Comparison of ENCODE assay signal across 7 mouse cellular contexts in the genomic region with DNA sequence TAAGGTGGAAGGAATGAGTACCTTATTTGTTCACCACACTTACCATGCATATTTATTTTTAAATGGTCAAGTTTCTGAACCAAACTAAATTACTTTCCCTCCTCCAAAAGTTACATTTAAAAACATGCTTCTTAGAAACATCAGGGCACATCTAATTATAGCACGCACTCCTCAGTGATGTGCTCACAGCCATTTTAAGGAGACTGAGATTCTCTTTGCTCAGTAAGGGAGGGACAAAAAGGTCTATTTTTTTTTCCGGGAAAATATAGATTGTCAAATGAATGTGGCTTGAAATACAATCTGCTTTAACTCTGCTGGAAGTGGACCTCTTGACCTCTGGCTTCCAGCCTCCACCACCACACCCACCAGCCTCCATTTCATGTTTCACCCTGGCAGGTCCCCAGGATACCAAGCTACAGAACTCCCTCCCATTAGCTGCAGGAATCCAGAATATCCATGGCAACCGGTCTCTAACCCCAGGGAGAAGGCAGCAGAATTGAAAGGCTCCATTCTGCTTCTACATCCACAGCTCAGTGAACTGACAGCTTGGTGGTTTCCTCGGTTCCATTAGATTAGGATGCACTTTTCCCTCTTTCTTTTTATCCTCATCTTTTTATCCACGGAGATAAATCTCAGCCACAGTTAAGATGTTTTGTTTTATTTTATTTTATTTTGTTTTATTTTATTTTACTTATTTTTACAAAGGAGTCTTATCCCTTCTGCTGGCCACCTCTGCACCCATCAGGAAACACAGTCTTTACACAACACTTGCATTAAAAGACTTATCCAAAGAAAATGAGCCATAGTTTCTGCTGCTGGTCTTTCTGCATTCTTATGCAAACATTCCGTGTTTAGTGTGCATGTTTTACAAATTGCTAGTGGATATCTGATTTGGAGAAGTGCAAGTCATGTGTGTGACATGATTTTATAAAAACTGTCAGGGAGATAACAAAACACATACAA.
DNase-seq lines count a peak whose midpoint lies in the region; ATAC-seq lines count a peak whose summit lies in the region.

No protein-coding gene starts in this region.

- H3K27ac ChIP-seq in forebrain, embryonic 14.5 days (ENCODE audit: low read depth, low read length): peak overlapping the region; percentile 78
- peak overlapping the region; percentile 78 for H3K27ac ChIP-seq in hindbrain, embryonic 15.5 days (replicated peaks)
- peak overlapping the region; percentile 48 for H3K27ac ChIP-seq in midbrain, embryonic 11.5 days (ENCODE audit: low read depth, low read length)

- H3K9me3 ChIP-seq in forebrain, embryonic 14.5 days (replicated peaks; ENCODE audit: control insufficient read depth, low read length): no peaks in the 10 kb centered on the region
- no peaks in the 10 kb centered on the region for H3K9me3 ChIP-seq in hindbrain, embryonic 15.5 days
- H3K9me3 ChIP-seq in midbrain, embryonic 11.5 days (ENCODE audit: control insufficient read depth, low read length): no peaks in the 10 kb centered on the region

- no peak overlapping the region for H3K4me3 ChIP-seq in forebrain, embryonic 14.5 days (ENCODE audit: low read depth, low read length)
- no peak overlapping the region for H3K4me3 ChIP-seq in hindbrain, embryonic 15.5 days
- no peak overlapping the region for H3K4me3 ChIP-seq in midbrain, embryonic 11.5 days (ENCODE audit: low read depth, low read length)

- H3K27me3 ChIP-seq in forebrain, embryonic 14.5 days (replicated peaks; ENCODE audit: control insufficient read depth, insufficient read depth, low read length): no peaks in the 10 kb centered on the region
- H3K27me3 ChIP-seq in hindbrain, embryonic 15.5 days: no peaks in the 10 kb centered on the region
- no peaks in the 10 kb centered on the region for H3K27me3 ChIP-seq in midbrain, embryonic 11.5 days (ENCODE audit: control insufficient read depth, insufficient read depth, low read length)

- H3K4me2 ChIP-seq in forebrain, embryonic 14.5 days (ENCODE audit: low read length): peak overlapping the region; percentile 14; the same call in 1 of the 2 replicates
- H3K4me2 ChIP-seq in hindbrain, embryonic 15.5 days: peak overlapping the region; percentile 19
- no peak overlapping the region; the same call in 1 of the 2 replicates for H3K4me2 ChIP-seq in midbrain, embryonic 11.5 days

- H3K4me1 ChIP-seq in forebrain, embryonic 14.5 days (ENCODE audit: control insufficient read depth, insufficient read depth, low read length): peaks cover 16% of the 10 kb centered on the region; the same call in 1 of the 2 replicates
- H3K4me1 ChIP-seq in hindbrain, embryonic 15.5 days (replicated peaks): peaks cover 18% of the 10 kb centered on the region
- H3K4me1 ChIP-seq in midbrain, embryonic 11.5 days (ENCODE audit: control insufficient read depth, insufficient read depth, low read length): peaks cover 11% of the 10 kb centered on the region

- no peak overlapping the region for H3K9ac ChIP-seq in forebrain, embryonic 14.5 days (ENCODE audit: low read length)
- H3K9ac ChIP-seq in hindbrain, embryonic 15.5 days: no peak overlapping the region
- no peak overlapping the region for H3K9ac ChIP-seq in midbrain, embryonic 11.5 days (ENCODE audit: low read length)

- ATAC-seq in forebrain, embryonic 14.5 days: peak; percentile 96
- peak; percentile 95 for ATAC-seq in hindbrain, embryonic 15.5 days (ENCODE audit: low FRiP score, low read depth)
- peak; percentile 98 for ATAC-seq in midbrain, embryonic 11.5 days (ENCODE audit: low FRiP score)
- no peak for ATAC-seq in megakaryocyte, adult 5-6 weeks (ENCODE audit: poor library complexity, severe bottlenecking)

- H3K36me3 ChIP-seq in forebrain, embryonic 14.5 days (ENCODE audit: control insufficient read depth, insufficient read depth, low read length): no peaks in the 10 kb centered on the region
- no peaks in the 10 kb centered on the region for H3K36me3 ChIP-seq in hindbrain, embryonic 15.5 days
- no peaks in the 10 kb centered on the region for H3K36me3 ChIP-seq in midbrain, embryonic 11.5 days (ENCODE audit: control insufficient read depth, insufficient read depth, low read length)

- DNase-seq in Muller cell, postnatal 12 days (ENCODE audit: inconsistent ontology term): peak; percentile 79
- peak; percentile 3 for DNase-seq in adipocyte (ENCODE audit: low spot score)
- peak; percentile 93 for DNase-seq in forebrain, embryonic 14.5 days (ENCODE audit: low spot score)
- peak; percentile 92 for DNase-seq in midbrain, embryonic 11.5 days (ENCODE audit: low spot score, missing footprints)
- DNase-seq in thymus, postnatal 10 days (ENCODE audit: low spot score in 2 of 2): no peak

- 1% methylated on average over 6 of the region's 6 CpGs for WGBS in forebrain, embryonic 14.5 days
- 4% methylated on average over 6 of the region's 6 CpGs for WGBS in hindbrain, embryonic 15.5 days
- WGBS in midbrain, embryonic 11.5 days: 5% methylated on average over 6 of the region's 6 CpGs

Comparison
In these comparisons a context has a peak if more than half of its experiments do, and no peak if none do; other contexts are left out.
1. DNase-seq: peak in Muller cell, postnatal 12 days (single experiment), adipocyte (single experiment), forebrain, embryonic 14.5 days (single experiment) and midbrain, embryonic 11.5 days (single experiment); none in thymus, postnatal 10 days (0 of 2).
2. Peak in every context shown above with its lines, with median percentiles within 50 percentile points of each other: H3K27ac ChIP-seq.